Mouse (Mus musculus) kidney, postnatal 0 days (tissue): ENCODE measurements around the gene Jade2. TPM values are rescaled to one million over a fixed set of nuclear protein-coding genes. Genes with fewer than 3 reads are reported as not detected.

ENCODE experiments used
- ATAC-seq: fragments of 200-750 bp; cut with Nextera tagmentation; replicated peaks from 2 replicates; pipeline ENCODE4 v1.8.0; 2017; ENCODE audit warnings: low read depth, moderate number of reproducible peaks, moderate TSS enrichment, moderate library complexity; ENCODE audit not compliant: low FRiP score
- DNase-seq: peaks from one replicate; pipeline ENCODE4 v3.0.0-alpha.2; 2016; ENCODE audit warnings: low spot score
- H3K27ac ChIP-seq: fragments of 300-500 bp; sonication (generic); 2 replicates; pipeline ENCODE4 v1.5.1; 2014; ENCODE audit warnings: mild to moderate bottlenecking
- H3K27me3 ChIP-seq: fragments of 300-500 bp; sonication (generic); 2 replicates; pipeline ENCODE4 v1.6.1; 2014; ENCODE audit warnings: low read length, mixed read lengths; ENCODE audit not compliant: insufficient read depth
- H3K36me3 ChIP-seq: fragments of 300-500 bp; sonication (generic); 2 replicates; pipeline ENCODE4 v1.6.1; 2014; ENCODE audit warnings: low read length, mixed read lengths; ENCODE audit not compliant: insufficient read depth
- H3K4me1 ChIP-seq: fragments of 300-500 bp; sonication (generic); replicated peaks from 2 replicates; pipeline ENCODE4 v1.6.1; 2014; ENCODE audit warnings: antibody characterized with exemption, low read length, mixed read lengths; ENCODE audit not compliant: insufficient read depth
- H3K4me2 ChIP-seq: fragments of 300-500 bp; sonication (generic); 2 replicates; pipeline ENCODE4 v1.6.1; 2014; ENCODE audit warnings: mild to moderate bottlenecking, low read length, moderate library complexity, mixed read lengths
- H3K4me3 ChIP-seq: fragments of 300-500 bp; sonication (generic); replicated peaks from 2 replicates; pipeline ENCODE4 v1.5.1; 2014; ENCODE audit warnings: low read depth, low read length
- H3K9ac ChIP-seq: fragments of 300-500 bp; sonication (generic); 2 replicates; pipeline ENCODE4 v1.6.1; 2014; ENCODE audit warnings: low read depth, low read length
- H3K9me3 ChIP-seq: fragments of 300-500 bp; sonication (generic); replicated peaks from 2 replicates; pipeline ENCODE4 v1.6.1; 2016; ENCODE audit warnings: low read length, inconsistent platforms, mixed read lengths
- CTCF ChIP-seq: IDR thresholded peaks from 2 replicates; pipeline ENCODE4 v1.5.1; 2016; ENCODE audit warnings: antibody characterized with exemption, low read depth, mild to moderate bottlenecking, moderate library complexity
- WGBS: fragments of 180-500 bp; shearing (Covaris S2); extraction: QIAGEN DNeasy Blood & Tissue Kit; methylation state at CpG from one replicate; pipeline ENCODE4 v1.1.7; 2014; 5-methylcytosine and 5-hydroxymethylcytosine counted together
- polyA plus RNA-seq: library from polyadenylated mRNA; unstranded; fragments of >200 nt; fragmentation: Nextera tagmentation; extraction: Ambion mirVana; gene quantifications from 2 replicates; pipeline ENCODE4 v1.2.1, GENCODE M21; 2015

Gene Jade2
- polyA plus RNA-seq, 1 experiment from 2014 or later: 1.0 TPM

DNA sequence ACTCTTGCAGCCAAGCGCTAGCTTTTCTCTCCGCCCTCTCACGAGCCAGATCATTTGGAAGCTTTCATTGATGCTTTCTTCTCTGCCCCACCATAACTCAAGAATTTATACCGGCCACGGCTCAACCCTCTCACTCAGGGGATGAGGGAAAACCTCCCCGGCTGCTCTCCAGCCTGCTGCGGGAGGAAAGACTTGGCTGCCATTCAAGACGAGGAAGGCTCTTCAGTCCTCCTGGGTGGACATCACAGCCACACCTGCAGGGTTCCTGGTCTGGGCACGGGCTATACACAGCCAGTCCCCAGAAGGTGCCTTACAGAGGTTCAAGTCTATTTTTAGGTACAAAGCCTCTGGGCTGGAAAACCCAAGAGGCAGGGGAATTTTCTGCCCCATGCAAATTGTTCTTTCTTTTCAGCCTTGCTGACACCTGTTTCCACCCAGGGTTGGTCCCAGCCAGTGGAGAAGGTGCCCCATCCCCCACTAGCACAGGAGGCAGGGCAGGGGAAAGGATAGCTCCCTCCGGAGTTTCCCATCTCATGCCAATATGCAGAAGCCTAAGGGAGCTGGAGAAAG lies 12.8 kb downstream of the Jade2 start:
- no peak for TF ChIP-seq CTCF
- H3K4me3 ChIP-seq: no peak overlapping the region
- 59% methylated on average over 10 of the region's 10 CpGs for WGBS
- no peak for ATAC-seq
- no peak overlapping the region for H3K9ac ChIP-seq
- no peak overlapping the region for H3K27ac ChIP-seq
- H3K36me3 ChIP-seq: no peaks in the 10 kb centered on the region
- H3K9me3 ChIP-seq: no peaks in the 10 kb centered on the region
- H3K27me3 ChIP-seq: no peaks in the 10 kb centered on the region
- H3K4me1 ChIP-seq: no peaks in the 10 kb centered on the region; the same call in 1 of the 2 replicates
- no peak overlapping the region for H3K4me2 ChIP-seq
- DNase-seq: no peak

- Histone ChIP-seq H3K9ac (no peak overlapping the region), H3K9me3 (no peaks in the 10 kb centered on the region), H3K27ac (no peak overlapping the region), H3K4me3 (no peak overlapping the region), H3K4me2 (no peak overlapping the region), H3K27me3 (no peaks in the 10 kb centered on the region), H3K36me3 (no peaks in the 10 kb centered on the region), H3K4me1 (no peaks in the 10 kb centered on the region; the same call in 1 of the 2 replicates)
- TF ChIP-seq CTCF: no peak
- no peak for ATAC-seq
- DNase-seq: peak; percentile 56
These were observed 13.6 kb downstream of the Jade2 start for GRCm38 (mm10) chr11:51843898-51844297.

GRCm38 (mm10) chr11:51843168-51843567 lies 14.3 kb downstream of the Jade2 start:
- Histone ChIP-seq H3K27me3 (no peaks in the 10 kb centered on the region), H3K4me2 (no peak overlapping the region), H3K4me3 (no peak overlapping the region), H3K4me1 (no peaks in the 10 kb centered on the region; the same call in 1 of the 2 replicates), H3K9me3 (no peaks in the 10 kb centered on the region), H3K27ac (no peak overlapping the region), H3K9ac (no peak overlapping the region), H3K36me3 (no peaks in the 10 kb centered on the region)
- TF ChIP-seq CTCF: no peak
- DNase-seq: no peak
- ATAC-seq: no peak
- WGBS: 89% methylated on average over 4 of the region's 4 CpGs

GRCm38 (mm10) chr11:51841149-51841548 lies 16.3 kb downstream of the Jade2 start:
- DNase-seq (peak; percentile 68), ATAC-seq (no peak)
- Histone ChIP-seq H3K27me3 (no peaks in the 10 kb centered on the region), H3K27ac (no peak overlapping the region), H3K9me3 (no peaks in the 10 kb centered on the region), H3K4me3 (no peak overlapping the region), H3K4me2 (no peak overlapping the region), H3K9ac (no peak overlapping the region), H3K4me1 (no peaks in the 10 kb centered on the region; the same call in 1 of the 2 replicates), H3K36me3 (no peaks in the 10 kb centered on the region)
- no peak for TF ChIP-seq CTCF
- WGBS: 43% methylated on average over 9 of the region's 9 CpGs

DNA sequence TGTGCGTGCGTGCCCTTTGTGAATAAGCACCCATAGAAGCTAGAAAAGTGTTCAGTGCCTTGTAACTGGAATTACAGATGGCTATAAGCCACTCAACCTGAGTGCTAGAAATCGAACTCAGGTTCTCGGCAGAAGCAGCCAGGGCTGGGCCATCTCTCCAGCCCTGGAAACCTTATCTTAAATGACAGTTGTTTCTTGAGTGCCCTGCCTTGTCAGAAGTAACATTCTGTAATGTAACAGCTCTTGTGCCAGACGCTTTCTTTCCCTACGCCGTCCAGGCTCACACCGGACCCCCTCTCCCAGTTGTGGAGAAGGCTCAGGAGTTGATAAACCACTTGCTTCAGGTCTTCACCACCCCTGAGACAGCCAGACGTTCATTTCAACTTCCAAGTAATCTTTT lies 16.8 kb downstream of the Jade2 start:
- H3K27ac ChIP-seq: no peak overlapping the region
- H3K9ac ChIP-seq: no peak overlapping the region
- H3K27me3 ChIP-seq: no peaks in the 10 kb centered on the region
- no peak for DNase-seq
- H3K4me2 ChIP-seq: no peak overlapping the region
- H3K4me3 ChIP-seq: no peak overlapping the region
- H3K36me3 ChIP-seq: no peaks in the 10 kb centered on the region
- ATAC-seq: no peak
- 74% methylated on average over 9 of the region's 9 CpGs for WGBS
- H3K4me1 ChIP-seq: no peaks in the 10 kb centered on the region; the same call in 1 of the 2 replicates
- no peaks in the 10 kb centered on the region for H3K9me3 ChIP-seq
- no peak for TF ChIP-seq CTCF

DNA sequence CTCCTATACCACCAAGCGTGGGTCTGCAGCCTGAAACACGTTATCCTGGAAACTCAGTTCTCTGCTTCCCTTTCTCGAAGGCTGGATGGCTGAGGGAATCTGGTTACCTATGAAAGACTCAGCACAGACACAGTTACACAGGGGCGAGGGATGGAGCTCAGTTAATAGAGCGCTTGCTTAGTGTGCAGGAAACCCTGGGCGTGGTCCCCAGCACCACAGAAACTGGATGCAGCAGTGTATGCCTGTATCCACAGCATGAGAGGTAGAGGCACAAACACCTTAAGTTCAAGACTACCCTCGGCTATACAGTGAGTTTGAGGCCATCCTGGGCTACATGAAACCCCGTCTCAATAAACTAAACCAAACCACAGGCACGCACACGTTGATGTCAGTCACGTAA lies 17.5 kb downstream of the Jade2 start:
- Histone ChIP-seq H3K36me3 (no peaks in the 10 kb centered on the region), H3K4me2 (no peak overlapping the region), H3K27me3 (no peaks in the 10 kb centered on the region), H3K4me1 (no peaks in the 10 kb centered on the region; the same call in 1 of the 2 replicates), H3K9me3 (no peaks in the 10 kb centered on the region), H3K9ac (no peak overlapping the region), H3K4me3 (no peak overlapping the region), H3K27ac (no peak overlapping the region)
- DNase-seq: no peak
- ATAC-seq: no peak
- no peak for TF ChIP-seq CTCF
- 85% methylated on average over 11 of the region's 11 CpGs for WGBS

DNA sequence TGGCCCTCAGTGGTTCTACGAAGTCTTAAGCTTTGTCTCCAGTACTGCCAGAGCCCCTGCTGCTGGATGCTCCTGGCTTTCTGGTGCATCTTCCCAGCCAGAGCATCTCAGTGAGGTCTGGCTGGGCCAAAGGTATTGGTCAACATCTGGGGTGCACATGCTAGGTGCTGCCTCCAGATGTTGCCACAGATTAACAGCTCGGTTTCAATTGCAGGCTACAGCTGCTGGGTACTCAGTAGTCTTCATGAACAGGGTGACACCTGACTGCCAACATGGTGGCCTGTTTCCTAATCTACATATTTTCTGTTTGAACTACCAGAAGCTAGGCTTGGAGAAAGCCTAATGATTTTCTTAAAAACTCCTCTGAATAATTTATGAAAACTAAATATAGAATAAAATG lies 18.3 kb downstream of the Jade2 start:
- Histone ChIP-seq H3K27me3 (no peaks in the 10 kb centered on the region), H3K4me2 (no peak overlapping the region), H3K36me3 (no peaks in the 10 kb centered on the region), H3K4me1 (no peaks in the 10 kb centered on the region; the same call in 1 of the 2 replicates), H3K9me3 (no peaks in the 10 kb centered on the region), H3K27ac (no peak overlapping the region), H3K4me3 (no peak overlapping the region), H3K9ac (no peak overlapping the region)
- no peak for ATAC-seq
- 86% methylated on average over 2 of the region's 2 CpGs for WGBS
- no peak for DNase-seq
- TF ChIP-seq CTCF: no peak
